Mouse (Mus musculus): Measurements from ENCODE around the gene Tsga10.

DNA sequence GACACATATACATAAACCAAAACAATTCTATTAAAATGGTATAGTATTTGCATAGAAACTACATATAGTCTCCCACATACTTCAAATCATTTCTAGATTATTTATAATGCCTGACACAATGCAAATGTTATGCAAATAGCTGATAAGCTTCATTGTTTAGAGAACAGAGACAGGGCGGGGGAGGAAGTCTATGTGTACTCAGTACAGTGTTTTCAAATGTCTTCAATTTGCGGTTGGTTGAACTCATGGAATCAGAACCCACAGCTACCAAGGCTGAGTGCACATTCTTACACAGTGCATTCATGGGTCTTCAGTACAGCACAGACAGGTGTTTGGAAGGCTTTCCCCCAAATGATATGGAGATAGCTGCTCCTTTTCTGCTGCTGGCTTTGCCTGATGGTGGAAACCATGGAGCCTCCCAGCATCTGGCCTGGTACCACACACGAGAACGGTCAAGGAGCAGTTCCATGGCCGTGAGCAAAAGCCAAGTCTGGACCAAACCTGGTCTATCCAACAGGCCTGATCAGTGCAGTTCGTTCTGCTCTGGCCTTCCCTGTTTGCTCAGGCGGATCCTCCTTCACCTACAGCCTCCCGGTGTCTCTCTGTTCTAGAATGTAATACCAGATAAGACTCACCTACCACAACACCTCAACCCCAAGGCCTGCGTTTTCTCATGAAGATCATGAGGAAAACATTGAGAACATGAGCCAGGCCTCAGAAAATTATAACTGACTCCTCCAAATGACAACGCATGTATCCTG, 154.5 kb downstream of the Tsga10 start:
- TF ChIP-seq EP300 (IDR thresholded peaks at IDR 0.05; ENCODE audit: low read depth) = no peak
- TF ChIP-seq CTCF (IDR thresholded peaks at IDR 0.05; ENCODE audit: low read depth) = no peak

All from heart, postnatal 0 days (tissue).